Mouse (Mus musculus): ENCODE measurements around the gene Ddx39b.

- no peak for TF ChIP-seq POLR2A (IDR thresholded peaks at IDR 0.05; ENCODE audit: low read depth, low read length)
- TF ChIP-seq CTCF (conservative IDR thresholded peaks at IDR 0.05; ENCODE audit: insufficient read depth, insufficient read length, low read depth, low read length) = peak; percentile 83
These were observed 33.2 kb downstream of the Ddx39b start for GRCm38 (mm10) chr17:35274770-35275169.
